Mouse (Mus musculus) fat pad, adult 2 months (tissue): ENCODE data around the gene Fgf3.
"Not testable (repeated sequence)": the region's sequence is repeated elsewhere in the genome, so short reads cannot be mapped to it uniquely, and the experiment has no call there.

Source experiments
- DNase-seq: peaks from one replicate; pipeline ENCODE4 v3.0.0-alpha.2; 2011; ENCODE audit warnings: low read depth, low spot score; ENCODE audit errors: extremely low read depth

Fgf3 gene

DNA sequence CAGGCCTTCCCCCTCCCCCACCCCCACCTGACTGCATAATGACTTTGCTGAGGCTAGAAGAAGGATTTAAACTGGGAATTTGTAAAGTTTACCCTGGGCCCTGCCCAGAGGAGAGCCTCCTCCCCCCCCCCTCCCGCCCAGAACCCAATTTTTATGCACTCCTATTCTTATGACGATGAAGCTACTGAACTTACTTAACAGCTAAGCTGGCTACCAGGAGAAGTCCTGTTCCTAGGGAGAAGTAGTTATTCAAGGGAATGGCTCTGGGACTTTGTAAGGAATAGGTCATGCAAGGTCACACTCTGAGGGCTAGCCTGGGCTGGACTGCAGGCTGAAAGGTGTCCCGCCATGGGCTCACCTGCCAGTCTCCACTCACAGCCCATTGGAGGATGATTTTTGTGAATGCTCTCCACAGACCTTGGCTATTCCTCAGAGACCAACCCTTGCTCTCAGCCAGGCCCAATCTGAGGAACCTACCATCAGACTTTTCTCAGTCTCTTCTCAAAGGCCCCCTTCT, 20.0 kb downstream of the Fgf3 start:
- DNase-seq = no peak

DNA sequence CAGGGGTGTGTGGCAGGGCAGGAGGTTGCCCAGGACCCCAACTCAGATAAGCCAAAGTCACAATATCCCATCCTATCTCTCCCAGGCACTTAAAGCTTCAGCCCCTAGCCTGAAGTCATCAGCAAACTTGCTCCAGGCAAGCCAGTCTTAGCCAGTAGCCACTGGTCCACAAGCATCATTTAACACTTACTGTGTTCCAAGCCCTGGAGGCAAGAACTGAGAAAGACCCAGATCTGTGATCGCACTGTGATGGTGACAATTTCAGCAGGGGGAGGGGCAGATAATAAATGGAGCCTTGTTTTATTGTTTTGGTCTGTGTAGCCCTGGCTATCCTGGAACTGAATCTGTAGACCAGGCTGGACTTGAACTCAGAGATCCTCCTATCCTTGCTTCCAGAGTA, 20.8 kb downstream of the Fgf3 start:
- DNase-seq = no peak

DNA sequence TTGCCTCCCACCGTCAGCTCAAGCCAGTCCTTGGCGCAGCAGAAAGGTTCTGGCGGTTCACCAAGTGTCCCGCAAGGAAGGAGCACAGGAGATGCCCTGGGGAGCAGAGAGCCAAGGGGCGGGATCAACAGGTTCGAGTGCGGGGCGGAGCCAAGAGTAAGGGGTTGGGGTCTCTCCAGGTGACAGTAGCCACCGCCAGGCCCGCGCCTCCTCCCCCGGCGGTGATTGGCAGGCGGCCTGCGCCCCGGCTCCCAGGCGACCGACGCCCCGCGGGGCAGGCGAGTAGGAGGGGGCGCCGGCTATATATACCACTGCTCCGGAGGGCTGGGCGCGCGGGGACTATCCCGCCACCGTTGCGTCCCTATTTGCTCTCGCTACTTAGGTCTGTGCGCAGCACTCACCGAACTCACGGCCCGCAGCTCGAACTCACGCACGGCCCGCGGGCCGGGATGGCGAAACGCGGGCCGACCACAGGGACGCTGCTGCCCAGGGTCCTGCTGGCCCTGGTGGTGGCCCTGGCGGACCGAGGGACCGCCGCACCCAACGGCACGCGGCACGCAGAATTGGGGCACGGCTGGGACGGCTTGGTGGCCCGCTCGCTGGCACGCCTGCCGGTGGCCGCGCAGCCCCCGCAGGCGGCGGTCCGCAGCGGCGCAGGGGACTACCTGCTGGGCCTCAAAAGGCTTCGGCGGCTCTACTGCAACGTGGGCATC, 23.3 kb downstream of the Fgf3 start:
- DNase-seq = no peak

DNA sequence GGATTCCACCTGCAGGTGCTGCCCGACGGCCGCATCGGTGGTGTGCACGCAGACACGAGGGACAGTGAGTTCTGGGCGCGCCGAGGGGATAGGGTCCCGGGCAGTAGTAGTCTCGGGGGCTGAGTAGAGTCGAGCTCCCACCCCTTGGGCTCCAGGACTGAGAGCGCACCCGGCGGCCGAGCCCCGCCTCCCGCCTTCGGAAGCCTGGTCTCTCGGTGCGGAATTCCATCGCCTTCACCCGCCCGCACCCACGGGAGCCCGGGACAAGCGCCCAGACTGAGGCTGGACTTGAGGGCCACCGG, 23.8 kb downstream of the Fgf3 start:
- DNase-seq = no peak

DNA sequence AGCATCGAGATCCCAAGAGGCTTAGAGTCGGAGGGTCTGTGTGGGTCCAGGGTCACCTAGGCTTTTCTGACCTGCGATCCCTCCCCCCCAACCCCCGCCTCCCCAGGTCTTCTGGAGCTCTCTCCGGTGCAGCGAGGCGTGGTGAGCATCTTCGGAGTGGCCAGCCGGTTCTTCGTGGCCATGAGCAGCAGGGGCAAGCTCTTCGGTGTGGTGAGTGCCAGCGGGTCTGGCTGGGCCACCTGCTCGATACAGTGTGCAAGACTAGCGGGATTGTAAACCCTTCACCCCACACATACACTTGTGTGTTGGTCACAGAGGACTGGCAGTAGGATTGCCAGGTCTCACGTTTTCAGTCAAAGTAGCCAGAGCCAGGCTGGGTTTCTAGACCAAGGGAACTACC, 24.2 kb downstream of the Fgf3 start:
- no peak for DNase-seq

DNA sequence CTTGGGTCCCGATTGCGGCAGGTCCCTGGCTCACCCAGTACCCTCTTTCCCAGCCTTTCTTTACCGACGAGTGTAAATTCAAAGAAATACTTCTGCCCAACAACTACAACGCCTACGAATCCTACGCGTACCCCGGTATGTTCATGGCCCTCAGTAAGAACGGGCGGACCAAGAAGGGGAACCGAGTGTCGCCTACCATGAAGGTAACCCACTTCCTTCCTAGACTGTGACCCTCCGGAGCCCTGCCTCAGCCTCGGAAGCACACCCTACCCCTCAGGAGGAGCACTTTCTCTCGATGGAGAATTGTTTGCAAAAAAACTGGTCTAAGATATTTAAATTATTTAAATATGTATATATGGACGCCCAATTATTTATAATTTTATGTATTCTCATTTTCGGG, 24.8 kb downstream of the Fgf3 start:
- DNase-seq = no peak

DNA sequence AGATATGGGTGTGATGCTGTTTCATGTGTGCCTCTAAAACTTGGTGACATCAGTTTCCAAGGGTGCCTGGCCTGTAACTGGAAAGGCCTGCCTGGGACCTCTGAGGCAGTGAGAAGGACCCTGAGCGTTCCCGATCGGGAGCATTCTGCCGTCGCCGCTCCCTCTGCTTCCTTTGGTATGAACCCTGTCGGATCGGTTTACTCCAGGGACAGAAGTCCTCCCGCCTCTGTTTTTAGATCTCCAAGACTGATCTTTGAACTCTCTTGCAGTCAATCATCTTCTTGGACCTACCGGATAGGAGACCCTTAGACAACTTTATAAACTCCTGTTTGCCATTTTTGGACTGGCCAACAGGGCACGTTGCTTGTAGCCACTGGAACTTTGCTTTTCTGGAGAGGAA, 25.3 kb downstream of the Fgf3 start:
- no peak for DNase-seq

DNA sequence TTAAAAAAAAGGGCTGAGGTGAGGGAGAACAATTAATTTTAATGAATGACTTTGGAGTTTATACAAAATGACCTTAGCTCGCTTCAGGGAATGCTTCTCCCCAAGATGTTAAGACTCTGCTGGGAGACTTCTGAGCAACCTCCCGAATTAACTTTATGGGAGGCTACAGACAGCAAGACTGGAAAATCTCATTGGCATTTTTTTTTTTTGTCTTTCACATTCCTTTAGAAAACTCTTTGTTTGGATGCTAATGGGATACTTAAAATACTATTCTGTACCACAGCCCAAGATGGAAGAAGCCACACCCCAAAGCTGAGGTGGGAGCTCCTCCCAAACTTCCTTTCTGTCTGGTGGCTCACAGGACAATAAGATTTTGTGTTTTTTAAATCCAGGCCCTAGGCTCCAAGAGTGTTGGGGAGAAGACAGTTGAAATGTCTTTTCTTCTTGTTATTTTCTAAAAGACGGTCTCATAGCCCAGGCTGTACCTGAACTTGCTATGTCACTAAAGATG, 26.3 kb downstream of the Fgf3 start:
- no peak for DNase-seq

DNA sequence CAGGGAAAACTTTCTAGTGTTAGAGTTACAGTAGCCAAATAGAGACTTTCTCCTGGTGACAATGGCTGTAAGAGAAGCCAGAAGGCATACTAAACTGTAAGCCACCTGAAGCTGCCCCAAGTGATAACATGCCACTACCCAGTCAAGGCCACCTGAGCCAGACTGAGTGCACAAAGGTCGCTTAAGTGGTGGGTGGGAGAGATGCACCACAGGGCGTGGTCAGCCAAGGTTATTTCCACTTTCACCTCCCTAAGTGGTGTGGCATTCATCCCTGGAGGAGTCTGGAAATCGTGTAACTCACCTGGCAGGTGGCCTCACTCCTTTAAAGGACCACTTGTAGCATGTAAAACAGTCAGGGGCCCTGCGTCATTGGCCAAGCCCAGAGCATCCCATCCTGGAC, 29.3 kb downstream of the Fgf3 start:
- no peak for DNase-seq

DNA sequence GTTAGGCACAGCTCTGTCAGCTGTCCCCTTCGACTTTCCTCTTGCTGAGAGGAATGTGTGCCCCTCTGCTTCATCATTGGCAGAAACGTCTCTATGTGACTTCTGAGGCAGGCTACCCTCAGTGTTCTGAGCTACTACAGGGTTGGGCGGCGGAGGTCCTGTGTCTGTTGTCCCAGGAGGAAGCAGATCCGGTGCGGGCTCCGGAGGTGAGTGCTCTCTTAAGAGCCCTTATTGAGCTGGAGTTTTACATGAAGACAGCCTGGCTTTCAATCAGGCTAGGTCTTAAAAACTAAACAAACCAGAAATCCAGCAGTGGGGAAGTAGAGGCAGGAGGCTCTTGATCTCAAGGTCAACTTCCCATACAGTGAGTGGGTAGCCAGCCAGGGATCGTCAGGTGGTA, 29.7 kb downstream of the Fgf3 start:
- no peak for DNase-seq

DNA sequence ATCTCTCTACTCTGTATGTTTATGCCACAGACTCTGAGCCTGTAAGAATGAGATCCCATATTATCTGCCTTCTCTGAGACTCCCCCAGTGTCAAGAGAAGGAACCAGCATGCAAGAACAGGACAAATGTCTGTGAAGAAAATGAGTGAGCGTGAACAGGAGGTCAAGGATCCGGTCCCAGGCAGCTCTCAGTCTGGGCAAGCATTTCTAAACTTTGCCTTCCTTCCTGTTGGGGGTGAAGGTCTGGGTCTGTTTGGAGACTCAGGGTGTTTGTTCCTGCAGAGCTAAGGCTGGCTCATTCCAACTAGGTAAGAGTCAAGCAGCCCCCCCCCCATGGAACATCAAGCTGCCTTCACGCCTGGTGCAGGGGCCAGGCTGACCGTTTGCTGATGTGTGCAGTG, 34.5 kb downstream of the Fgf3 start:
- DNase-seq = no peak

DNA sequence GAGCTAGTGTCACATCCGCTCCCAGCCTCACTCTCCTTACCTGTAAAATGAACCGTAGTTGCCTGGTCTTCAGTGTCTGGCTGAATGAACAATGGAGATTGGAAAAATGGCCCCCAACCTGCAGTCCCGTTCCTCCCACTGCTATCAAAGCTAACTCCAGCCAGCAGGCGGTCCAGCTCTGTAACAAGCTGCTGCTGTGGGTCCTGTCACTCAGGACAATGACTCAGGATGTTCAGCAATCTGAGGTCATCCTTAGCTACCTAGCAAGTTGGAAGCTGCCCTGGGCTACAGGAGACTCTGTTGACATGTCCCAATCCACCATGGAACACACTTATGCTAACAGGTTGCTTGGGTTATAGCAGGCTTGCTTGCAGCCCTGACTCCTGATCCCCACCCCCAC, 35.3 kb downstream of the Fgf3 start:
- DNase-seq = no peak

DNA sequence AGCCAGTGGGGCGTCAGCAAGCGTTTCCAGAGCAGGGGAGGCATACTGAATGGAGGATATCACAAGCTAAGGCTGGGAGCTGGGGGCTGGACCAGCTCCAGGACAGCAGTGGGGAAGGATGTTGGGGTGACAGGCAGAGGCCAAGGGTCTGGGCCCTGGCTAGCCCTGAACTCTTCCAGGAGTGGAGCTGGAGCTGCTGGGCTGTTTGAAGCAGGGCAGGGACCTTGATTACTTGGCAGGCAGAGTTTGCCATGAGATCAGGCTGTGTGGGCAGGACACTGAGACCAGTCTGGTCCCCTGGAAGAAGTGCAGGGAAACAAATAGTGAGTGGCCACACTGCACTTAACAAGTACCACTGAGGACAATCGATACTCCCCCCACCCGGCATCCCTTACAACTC, 36.3 kb downstream of the Fgf3 start:
- DNase-seq = no peak

DNA sequence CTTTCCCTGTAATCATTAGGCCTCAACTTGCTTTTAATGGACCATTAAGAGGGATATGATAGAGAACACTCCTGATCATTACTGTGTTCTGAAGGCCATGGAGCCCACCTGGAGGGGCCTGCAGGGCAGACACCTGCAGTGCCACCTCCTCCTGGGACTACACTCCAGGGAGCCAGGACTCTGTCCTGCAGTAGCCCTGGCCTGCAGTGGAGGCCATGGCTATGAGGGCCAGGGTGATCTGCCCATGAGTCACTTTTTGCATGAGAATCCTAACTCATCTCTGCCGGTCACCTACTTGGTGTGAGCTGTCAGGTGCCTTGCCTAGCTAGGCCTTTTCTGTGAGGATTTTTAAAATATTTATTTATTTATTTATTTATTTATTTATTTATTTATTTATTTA, 40.5 kb downstream of the Fgf3 start:
- DNase-seq = no peak

DNA sequence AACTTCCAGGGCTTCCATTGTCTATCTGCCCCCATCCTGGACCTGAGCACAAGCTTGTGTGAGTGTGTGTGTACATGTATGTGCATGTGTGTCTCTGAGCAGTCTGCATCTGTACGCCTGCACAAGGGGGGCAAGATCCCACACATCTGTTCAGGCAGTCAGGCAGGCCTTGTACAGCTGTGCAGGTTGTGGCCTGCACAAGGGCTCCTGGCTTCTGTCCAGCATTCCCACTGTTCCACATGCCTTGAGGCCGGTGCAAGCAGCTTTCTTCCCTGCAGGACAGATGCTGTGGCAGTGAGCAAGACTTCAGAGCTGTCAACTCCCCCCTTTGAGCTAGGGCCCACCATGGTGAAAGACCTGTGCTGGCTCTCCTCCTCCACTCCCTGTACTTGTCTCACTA, 45.2 kb downstream of the Fgf3 start:
- DNase-seq = no peak

DNA sequence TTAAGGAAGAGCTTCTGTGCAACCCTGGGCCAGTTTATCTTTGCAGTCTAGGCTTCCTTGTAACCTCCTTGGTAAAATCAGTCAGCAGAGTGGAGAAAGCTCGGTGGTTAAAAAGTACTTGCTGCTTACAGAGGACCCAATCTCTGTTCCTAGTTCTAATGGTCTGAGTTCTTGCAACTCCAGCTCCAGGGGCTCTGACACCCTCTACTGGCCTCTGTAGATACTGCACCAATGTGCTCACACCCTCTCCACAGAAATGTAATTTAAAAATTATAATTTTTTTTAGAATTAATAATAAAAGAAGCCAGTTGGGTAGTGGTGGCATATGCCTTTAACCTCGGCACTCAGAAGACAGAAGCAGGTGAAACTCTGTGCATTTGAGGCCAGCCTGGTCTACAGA, 49.8 kb downstream of the Fgf3 start:
- DNase-seq = no peak

DNA sequence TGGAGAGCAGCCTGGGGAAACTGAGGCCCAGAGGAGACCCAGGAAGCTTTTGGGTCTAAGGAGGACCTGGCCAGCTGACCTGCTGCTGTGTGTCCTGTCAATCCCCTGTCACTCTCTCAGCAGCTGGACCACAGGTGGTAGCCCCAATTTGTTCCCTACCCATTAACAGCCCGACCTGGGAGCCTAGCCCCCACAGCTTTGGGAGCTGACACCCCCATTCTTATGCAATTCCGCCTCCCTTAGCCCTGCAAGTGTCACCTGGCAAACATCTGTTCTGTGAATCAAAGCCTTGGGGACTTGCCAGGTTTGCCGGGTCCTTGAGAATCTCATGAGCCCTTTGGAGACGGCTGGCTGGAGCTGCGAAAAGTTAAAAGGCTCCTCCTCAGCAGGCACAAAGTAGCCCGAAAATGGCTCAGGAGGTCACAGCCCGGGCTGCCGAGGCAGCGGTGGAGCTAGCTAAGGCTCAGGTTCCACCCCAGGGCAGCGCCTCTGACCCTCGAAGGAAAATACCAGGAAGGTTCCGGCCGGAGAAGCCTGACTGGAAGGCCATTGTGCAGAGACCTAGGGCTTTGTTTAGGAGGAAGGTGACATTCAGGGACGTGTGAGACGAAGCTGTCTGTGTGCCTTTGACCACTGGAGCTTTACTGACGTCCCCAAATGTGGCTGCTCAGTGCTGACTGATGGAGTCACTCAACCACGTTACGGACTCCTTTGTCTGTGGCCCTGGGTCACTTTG, 50.8 kb downstream of the Fgf3 start:
- DNase-seq = no peak

DNA sequence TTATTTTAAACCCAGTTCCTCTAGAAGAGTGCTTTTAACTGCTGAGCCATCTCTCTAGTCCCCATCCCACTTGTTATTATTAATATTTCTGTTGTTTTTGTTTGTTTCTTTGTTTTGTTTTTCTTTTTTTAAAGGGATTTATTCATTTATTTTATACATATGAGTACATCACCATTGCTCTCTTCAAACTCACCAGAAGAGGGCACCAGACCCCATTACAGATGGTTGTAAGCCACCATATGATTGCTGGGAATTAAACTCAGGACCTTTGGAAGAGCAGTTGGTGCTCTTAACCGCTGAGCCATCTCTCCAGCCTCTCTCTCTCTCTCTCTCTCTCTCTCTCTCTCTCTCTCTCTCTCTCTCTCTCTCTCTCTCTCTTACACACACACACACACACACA, 52.8 kb downstream of the Fgf3 start:
- not testable (repeated sequence) for DNase-seq

DNA sequence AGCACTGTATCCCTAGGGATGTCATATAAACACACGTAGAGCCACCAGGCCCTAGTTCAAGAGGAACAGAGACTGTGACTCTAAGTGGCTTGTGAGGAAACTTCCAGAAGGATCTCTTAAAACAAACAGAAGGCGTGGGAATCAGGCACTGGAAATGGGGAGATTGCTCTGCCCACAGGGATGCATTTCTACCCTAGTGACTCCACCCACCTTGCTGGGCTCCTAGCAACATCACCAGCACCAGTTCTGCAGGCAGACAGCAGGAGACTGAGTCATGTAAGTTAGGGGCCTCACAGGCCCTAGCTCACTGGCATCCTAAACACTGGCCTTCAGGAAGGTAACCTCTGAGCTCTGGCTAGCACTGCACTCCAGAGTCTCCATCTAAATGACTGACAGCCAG, 54.0 kb downstream of the Fgf3 start:
- DNase-seq = no peak

DNA sequence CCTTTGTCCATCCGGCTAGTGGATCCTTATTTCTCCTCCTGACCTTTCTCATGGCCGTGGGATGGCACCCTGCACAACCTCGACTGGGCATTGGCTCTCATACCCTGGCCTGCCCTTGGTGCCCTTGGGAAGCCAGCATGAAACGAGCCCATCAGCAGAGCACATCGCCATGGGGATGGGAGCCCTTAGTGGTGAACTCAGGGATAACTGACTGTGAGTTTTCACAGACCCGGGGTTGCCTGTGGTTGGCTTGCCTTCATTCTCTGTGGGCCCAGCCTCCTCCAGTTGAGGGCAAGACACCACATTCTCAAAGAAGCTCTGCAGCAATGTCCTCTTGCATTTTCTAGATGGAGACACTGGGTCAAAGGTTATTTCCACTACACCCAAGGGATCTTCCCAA, 54.4 kb downstream of the Fgf3 start:
- DNase-seq = no peak
